Mouse (Mus musculus): ENCODE measurements around the gene Slc38a8.

DNA sequence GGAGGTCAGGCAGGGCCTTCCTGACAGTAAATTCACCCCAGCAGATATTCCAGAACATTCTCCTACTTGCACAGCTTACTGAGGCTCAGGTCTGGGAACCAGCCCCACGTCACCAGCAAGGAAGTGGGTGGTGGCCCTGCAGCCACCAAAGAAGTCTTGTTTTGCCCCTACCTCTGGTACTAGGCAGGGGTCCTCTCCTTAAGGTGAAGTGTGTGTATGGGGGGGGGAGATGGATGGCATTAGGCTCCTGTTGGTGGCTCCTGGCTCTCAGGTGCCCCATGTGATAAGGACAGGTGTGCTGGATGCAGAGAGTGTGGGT lies 60.6 kb downstream of the Slc38a8 start:
- no peak for TF ChIP-seq CTCF (IDR thresholded peaks at IDR 0.05; ENCODE audit: low read depth)
- TF ChIP-seq EP300 (optimal IDR thresholded peaks at IDR 0.05), result no peak

Data from stomach, postnatal 0 days (tissue).